In the genomic region with DNA sequence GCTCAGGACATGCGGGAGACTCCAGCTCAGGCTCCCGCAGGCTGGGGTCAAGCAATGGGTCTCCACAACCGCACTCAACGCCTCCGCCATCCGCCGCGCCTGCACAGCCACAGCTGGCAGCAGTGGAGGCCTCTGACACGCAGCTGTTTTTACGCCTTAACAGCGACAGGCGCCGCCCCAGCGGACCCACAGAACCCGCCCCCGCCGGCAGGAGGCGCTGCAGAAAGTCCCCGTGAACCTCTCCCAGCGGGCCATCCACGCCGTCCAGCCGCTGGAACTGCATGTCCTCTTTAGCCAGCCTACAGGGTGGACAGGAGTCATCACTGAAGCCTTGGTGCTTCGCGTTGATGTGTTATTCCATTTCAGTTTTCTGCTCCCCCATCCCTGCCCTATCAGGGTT, we compare ENCODE assay signal across 10 mouse cellular contexts. TPM values are rescaled to one million over a fixed set of nuclear protein-coding genes. Genes with fewer than 3 reads are reported as not detected.
DNase-seq lines count a peak whose midpoint lies in the region; ATAC-seq and TF ChIP-seq lines count a peak whose summit lies in the region.
"Had no signal": no experiment of that assay in that cellular context is flagged by ENCODE, and none has a peak within 500 bp of the region (broad histone marks: within the 10 kb centered on the region; RNA-seq: fewer than 3 reads in every experiment).

No protein-coding gene starts in this region.

- H3K4me3 ChIP-seq in heart, embryonic 13.5 days, result no peak overlapping the region
- peak overlapping the region; percentile 67 for H3K4me3 ChIP-seq in E14TG2a.4 (replicated peaks; ENCODE audit: low read length)
- no peak overlapping the region for H3K4me3 ChIP-seq in lung, embryonic 14.5 days (ENCODE audit: low read depth, low read length)
- no peak overlapping the region for H3K4me3 ChIP-seq in midbrain, embryonic 15.5 days
- H3K4me3 ChIP-seq: midbrain, embryonic 12.5 days had no signal

- no peak for ATAC-seq in heart, embryonic 13.5 days (ENCODE audit: extremely low read depth, insufficient number of reproducible peaks, low FRiP score, low TSS enrichment)
- no peak for ATAC-seq in lung, embryonic 14.5 days (ENCODE audit: insufficient read depth)
- no peak for ATAC-seq in midbrain, embryonic 15.5 days (replicated peaks)

- no peaks in the 10 kb centered on the region for H3K36me3 ChIP-seq in heart, embryonic 13.5 days
- H3K36me3 ChIP-seq in E14TG2a.4 (ENCODE audit: insufficient read depth, low read length), result peaks cover 7% of the 10 kb centered on the region
- H3K36me3 ChIP-seq in lung, embryonic 14.5 days (ENCODE audit: insufficient read depth), result no peaks in the 10 kb centered on the region
- H3K36me3 ChIP-seq in midbrain, embryonic 15.5 days (replicated peaks), result peaks cover 3% of the 10 kb centered on the region; the same call in 1 of the 2 replicates

- H3K9ac ChIP-seq in heart, embryonic 13.5 days, result no peak overlapping the region
- no peak overlapping the region for H3K9ac ChIP-seq in lung, embryonic 14.5 days
- no peak overlapping the region for H3K9ac ChIP-seq in midbrain, embryonic 15.5 days
- H3K9ac ChIP-seq: midbrain, embryonic 12.5 days had no signal

- peaks cover 73% of the 10 kb centered on the region for H3K27me3 ChIP-seq in heart, embryonic 13.5 days (replicated peaks)
- H3K27me3 ChIP-seq in E14TG2a.4 (ENCODE audit: insufficient read depth, low read length), result peaks cover 34% of the 10 kb centered on the region
- peaks cover 33% of the 10 kb centered on the region for H3K27me3 ChIP-seq in lung, embryonic 14.5 days (ENCODE audit: insufficient read depth, low read length)
- peaks cover 29% of the 10 kb centered on the region for H3K27me3 ChIP-seq in midbrain, embryonic 15.5 days (replicated peaks)

- peak overlapping the region; percentile 22; the same call in 1 of the 2 replicates for H3K4me2 ChIP-seq in heart, embryonic 13.5 days
- no peak overlapping the region for H3K4me2 ChIP-seq in lung, embryonic 14.5 days
- H3K4me2 ChIP-seq in midbrain, embryonic 15.5 days, result no peak overlapping the region
- H3K4me2 ChIP-seq: midbrain, embryonic 12.5 days had no signal

- TF ChIP-seq CTCF in E14TG2a.4 (conservative IDR thresholded peaks at IDR 0.05; ENCODE audit: low read length), result peak; percentile 62
- TF ChIP-seq CTCF in lung, embryonic 14.5 days (IDR thresholded peaks at IDR 0.05; ENCODE audit: low read depth), result peak; percentile 54

- H3K27ac ChIP-seq in heart, embryonic 13.5 days (replicated peaks), result no peak overlapping the region
- no peak overlapping the region for H3K27ac ChIP-seq in lung, embryonic 14.5 days (ENCODE audit: low read depth)
- no peak overlapping the region for H3K27ac ChIP-seq in midbrain, embryonic 15.5 days
- H3K27ac ChIP-seq: midbrain, embryonic 12.5 days had no signal

- no peak for DNase-seq in heart, adult 8-10 months (ENCODE audit: low spot score)
- DNase-seq in embryo, embryonic 11 days, result peak; percentile 32
- DNase-seq in lung, embryonic 14.5 days, result peak; percentile 35
- peak; percentile 42 to 45 for DNase-seq in thymus, postnatal 36 days
- no peak for DNase-seq in left cerebral cortex, postnatal 25 days (ENCODE audit: low spot score in 2 of 2)

- intact Hi-C loops in left cerebral cortex, postnatal 25 days (cut with DNase I), result no loop called here

- no peaks in the 10 kb centered on the region for H3K9me3 ChIP-seq in heart, embryonic 13.5 days
- H3K9me3 ChIP-seq in E14TG2a.4 (ENCODE audit: low read length), result no peaks in the 10 kb centered on the region
- H3K9me3 ChIP-seq in lung, embryonic 14.5 days (ENCODE audit: low read depth, low read length), result no peaks in the 10 kb centered on the region
- H3K9me3 ChIP-seq in midbrain, embryonic 15.5 days, result no peaks in the 10 kb centered on the region
- H3K9me3 ChIP-seq: midbrain, embryonic 12.5 days had no signal

- no peaks in the 10 kb centered on the region for H3K4me1 ChIP-seq in heart, embryonic 13.5 days
- H3K4me1 ChIP-seq in E14TG2a.4 (replicated peaks; ENCODE audit: low read depth, low read length), result peaks cover 39% of the 10 kb centered on the region
- H3K4me1 ChIP-seq in lung, embryonic 14.5 days (ENCODE audit: insufficient read depth), result no peaks in the 10 kb centered on the region
- H3K4me1 ChIP-seq in midbrain, embryonic 15.5 days, result no peaks in the 10 kb centered on the region
- H3K4me1 ChIP-seq: midbrain, embryonic 12.5 days had no signal

- WGBS in heart, embryonic 13.5 days, result 10% methylated on average over 25 of the region's 25 CpGs
- 16% methylated on average over 25 of the region's 25 CpGs for WGBS in lung, embryonic 14.5 days
- WGBS in midbrain, embryonic 15.5 days, result 23% methylated on average over 25 of the region's 25 CpGs

RNA-seq across cellular contexts. Expression of a gene that starts 6.6 kb away (rescaled TPM):
- not detected in 2 replicates for polyA plus RNA-seq in heart, embryonic 13.5 days (2015; fragmentation: Nextera tagmentation; extraction: Ambion mirVana)
- total RNA-seq in heart, adult 8-10 months (2022), result not detected
- polyA plus RNA-seq in lung, embryonic 14.5 days (2014; fragmentation: Nextera tagmentation; extraction: Ambion mirVana), result not detected in 2 replicates
- not detected for total RNA-seq in left cerebral cortex, postnatal 25 days (2021)
- not detected in 2 replicates for polyA plus RNA-seq in midbrain, embryonic 15.5 days (2015; fragmentation: Nextera tagmentation; extraction: Ambion mirVana)
- total RNA-seq: gastrocnemius, postnatal 4 days had no signal
- polyA plus RNA-seq: midbrain, embryonic 12.5 days had no signal

RNA-seq across cellular contexts. Expression of a gene that starts 17.3 kb away (rescaled TPM):
- 7.2 and 7.3 TPM in 2 replicates for polyA plus RNA-seq in heart, embryonic 13.5 days (2015; fragmentation: Nextera tagmentation; extraction: Ambion mirVana)
- 1 to 10 TPM; 1.9 to 3.5 (median 2.7) TPM for total RNA-seq in heart, adult 8-10 months (2022)
- polyA plus RNA-seq in lung, embryonic 14.5 days (2014; fragmentation: Nextera tagmentation; extraction: Ambion mirVana), result 15.2 and 18.0 TPM in 2 replicates
- total RNA-seq in left cerebral cortex, postnatal 25 days (2021), result 1 to 10 TPM; 7.2 to 8.5 TPM
- polyA plus RNA-seq in midbrain, embryonic 15.5 days (2015; fragmentation: Nextera tagmentation; extraction: Ambion mirVana), result 38.9 and 41.1 TPM in 2 replicates

RNA-seq across cellular contexts. Expression of a gene that starts 17.4 kb away (rescaled TPM):
- 113 and 127 TPM in 2 replicates for polyA plus RNA-seq in heart, embryonic 13.5 days (2015; fragmentation: Nextera tagmentation; extraction: Ambion mirVana)
- 10 to 100 TPM; 63.5 to 72.5 (median 65.4) TPM for total RNA-seq in heart, adult 8-10 months (2022)
- 97.2 and 98.0 TPM in 2 replicates for polyA plus RNA-seq in lung, embryonic 14.5 days (2014; fragmentation: Nextera tagmentation; extraction: Ambion mirVana)
- 100 to 1,000 TPM; 118 to 122 TPM for total RNA-seq in left cerebral cortex, postnatal 25 days (2021)
- 146 and 159 TPM in 2 replicates for polyA plus RNA-seq in midbrain, embryonic 15.5 days (2015; fragmentation: Nextera tagmentation; extraction: Ambion mirVana)

RNA-seq across cellular contexts. Expression of a gene that starts 18.9 kb away (rescaled TPM):
- polyA plus RNA-seq in heart, embryonic 13.5 days (2015; fragmentation: Nextera tagmentation; extraction: Ambion mirVana), result 73.4 and 75.1 TPM in 2 replicates
- total RNA-seq in heart, adult 8-10 months (2022), result 10 to 100 TPM; 76.6 to 90.6 (median 78.6) TPM
- polyA plus RNA-seq in lung, embryonic 14.5 days (2014; fragmentation: Nextera tagmentation; extraction: Ambion mirVana), result 153 and 156 TPM in 2 replicates
- 100 to 1,000 TPM; 115 to 129 TPM for total RNA-seq in left cerebral cortex, postnatal 25 days (2021)
- polyA plus RNA-seq in midbrain, embryonic 15.5 days (2015; fragmentation: Nextera tagmentation; extraction: Ambion mirVana), result 121 and 124 TPM in 2 replicates

RNA-seq across cellular contexts. Expression of a gene that starts 29.0 kb away (rescaled TPM):
- polyA plus RNA-seq in heart, embryonic 13.5 days (2015; fragmentation: Nextera tagmentation; extraction: Ambion mirVana), result 23.2 and 25.3 TPM in 2 replicates
- 10 to 100 TPM; 29.6 to 32.4 (median 30.8) TPM for total RNA-seq in heart, adult 8-10 months (2022)
- 17.9 and 20.2 TPM in 2 replicates for polyA plus RNA-seq in lung, embryonic 14.5 days (2014; fragmentation: Nextera tagmentation; extraction: Ambion mirVana)
- 100 to 1,000 TPM; 155 to 175 TPM for total RNA-seq in left cerebral cortex, postnatal 25 days (2021)
- 64.2 and 71.0 TPM in 2 replicates for polyA plus RNA-seq in midbrain, embryonic 15.5 days (2015; fragmentation: Nextera tagmentation; extraction: Ambion mirVana)

Comparison
In these comparisons a context has a peak if more than half of its experiments do, and no peak if none do; other contexts are left out.
1. DNase-seq: peak in embryo, embryonic 11 days (single experiment), lung, embryonic 14.5 days (single experiment) and thymus, postnatal 36 days (2 of 2); none in heart, adult 8-10 months (single experiment) and left cerebral cortex, postnatal 25 days (0 of 2).